Mouse (Mus musculus): ENCODE data around the gene Taf15.

DNA sequence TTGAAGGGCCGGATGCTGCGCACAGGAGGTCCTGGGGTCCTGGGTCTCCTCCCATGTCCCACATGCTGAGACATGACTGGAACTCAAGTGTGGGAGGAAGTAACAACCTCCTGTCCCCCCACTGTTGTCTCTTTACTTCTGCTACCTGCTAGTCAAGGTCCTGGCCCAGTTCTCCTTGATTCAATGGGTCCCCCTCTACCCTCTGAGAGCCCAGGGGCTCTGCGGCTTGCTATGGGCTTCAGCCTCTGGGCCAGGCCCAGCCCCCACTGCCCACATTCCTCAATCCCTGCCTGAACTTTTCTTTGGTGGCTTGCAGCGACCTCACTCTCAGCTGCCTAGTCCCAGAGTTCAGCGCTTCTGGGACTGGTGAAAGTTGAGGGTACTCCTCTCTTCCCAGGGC is 43.5 kb upstream of the Taf15 start, which contains the start of gene Gas2l2:
- TF ChIP-seq CTCF (IDR thresholded peaks at IDR 0.05; ENCODE audit: low read depth), result no peak
- TF ChIP-seq EP300 (IDR thresholded peaks at IDR 0.05; ENCODE audit: low read depth), result no peak

Data from liver, embryonic 14.5 days (tissue).